Mouse (Mus musculus): ENCODE results near the gene Yme1l1. TPM values are rescaled to one million over a fixed set of nuclear protein-coding genes. Genes with fewer than 3 reads are reported as not detected.

Gene Yme1l1
- total and polyA plus RNA-seq, 3 experiments, result 68.2 to 103 (median 72.9) TPM

DNA sequence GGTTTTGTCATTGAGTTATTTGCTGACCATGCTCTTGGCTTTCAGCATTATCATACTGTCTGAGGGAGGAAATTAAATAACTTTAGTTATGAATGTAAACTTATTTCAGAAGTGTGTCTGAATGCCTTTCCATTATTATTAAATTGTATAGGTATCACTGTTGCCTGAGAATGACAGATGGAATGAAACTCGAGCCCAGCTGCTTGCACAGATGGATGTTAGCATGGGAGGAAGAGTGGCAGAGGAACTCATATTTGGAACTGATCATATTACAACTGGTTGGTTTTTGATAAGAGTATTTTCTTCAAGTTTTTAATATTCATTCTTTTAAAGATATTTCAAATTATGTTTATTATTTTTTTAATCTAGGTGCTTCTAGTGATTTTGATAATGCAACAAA is 38.2 kb downstream of the Yme1l1 start:
- Histone ChIP-seq H3K9me3 (replicated peaks; ENCODE audit: insufficient read depth, low read length) (no peaks in the 10 kb centered on the region), H3K9ac (ENCODE audit: control insufficient read depth, low read depth, low read length, poor library complexity, severe bottlenecking) (no peak overlapping the region), H3K79me2 (ENCODE audit: control insufficient read depth, insufficient read depth, low read length, poor library complexity) (no peaks in the 10 kb centered on the region), H3K4me3 (ENCODE audit: control insufficient read depth in 1 of 2, insufficient read depth in 1 of 2, low read depth in 2 of 2, low read length in 2 of 2) (no peak overlapping the region), H3K4me1 (ENCODE audit: control insufficient read depth in 1 of 2, insufficient read depth in 2 of 2, low read length in 2 of 2) (peaks cover 0 to under 1% of the 10 kb centered on the region in 2 experiments; a peak in 1 of 4 replicates), H3K27me3 (ENCODE audit: control insufficient read depth in 1 of 2, insufficient read depth in 2 of 2, low read length in 2 of 2) (no peaks in the 10 kb centered on the region), H3K36me3 (ENCODE audit: control insufficient read depth in 1 of 2, insufficient read depth in 2 of 2, low read length in 2 of 2) (peaks cover 3 to 34% of the 10 kb centered on the region in 2 experiments), H3K27ac (ENCODE audit: control insufficient read depth, low read depth, low read length) (no peak overlapping the region)
- TF ChIP-seq MAFK (IDR thresholded peaks at IDR 0.05; ENCODE audit: borderline replicate concordance, low read depth, low read length) (no peak), MYC (IDR thresholded peaks at IDR 0.05; ENCODE audit: low read depth, low read length) (no peak), GATA1 (IDR thresholded peaks at IDR 0.05; ENCODE audit: low read depth, low read length) (no peak), ZC3H11A (IDR thresholded peaks at IDR 0.05; ENCODE audit: low read depth, low read length) (no peak), RAD21 (IDR thresholded peaks at IDR 0.05; ENCODE audit: low read depth, low read length) (no peak), NRF1 (IDR thresholded peaks at IDR 0.05; ENCODE audit: insufficient read depth, low read depth, low read length, poor library complexity, severe bottlenecking) (no peak), RCOR1 (IDR thresholded peaks at IDR 0.05; ENCODE audit: low read depth, low read length) (no peak), TCF12 (IDR thresholded peaks at IDR 0.05; ENCODE audit: low read depth, low read length) (no peak), USF1 (IDR thresholded peaks at IDR 0.05; ENCODE audit: low read depth, low read length) (no peak), ELF1 (IDR thresholded peaks at IDR 0.05; ENCODE audit: low read depth, low read length) (no peak), UBTF (IDR thresholded peaks at IDR 0.05; ENCODE audit: borderline replicate concordance, insufficient read depth, low read depth, low read length) (no peak), TAL1 (IDR thresholded peaks at IDR 0.05; ENCODE audit: low read length) (no peak), MEF2A (IDR thresholded peaks at IDR 0.05; ENCODE audit: extremely low read depth, insufficient replicate concordance, low read depth, low read length, poor library complexity, severe bottlenecking) (no peak), ZKSCAN1 (IDR thresholded peaks at IDR 0.05; ENCODE audit: low read depth, low read length) (no peak), SMC3 (IDR thresholded peaks at IDR 0.05; ENCODE audit: low read depth, low read length) (no peak), POLR2A (IDR thresholded peaks at IDR 0.05; ENCODE audit: control insufficient read depth in 1 of 2, insufficient read depth in 1 of 2, low read depth in 1 of 2, low read length in 2 of 2, poor library complexity in 1 of 2) (no peak)
- DNase-seq (ENCODE audit: low read depth, low spot score), result no peak

- Histone ChIP-seq H3K9me3 (replicated peaks; ENCODE audit: insufficient read depth, low read length) (no peaks in the 10 kb centered on the region), H3K79me2 (ENCODE audit: control insufficient read depth, insufficient read depth, low read length, poor library complexity) (no peaks in the 10 kb centered on the region), H3K9ac (ENCODE audit: control insufficient read depth, low read depth, low read length, poor library complexity, severe bottlenecking) (no peak overlapping the region), H3K36me3 (ENCODE audit: control insufficient read depth in 1 of 2, insufficient read depth in 2 of 2, low read length in 2 of 2) (peaks cover 7 to 21% of the 10 kb centered on the region in 2 experiments), H3K27me3 (ENCODE audit: control insufficient read depth in 1 of 2, insufficient read depth in 2 of 2, low read length in 2 of 2) (no peaks in the 10 kb centered on the region), H3K4me3 (ENCODE audit: control insufficient read depth in 1 of 2, insufficient read depth in 1 of 2, low read depth in 2 of 2, low read length in 2 of 2) (no peak overlapping the region), H3K4me1 (ENCODE audit: control insufficient read depth in 1 of 2, insufficient read depth in 2 of 2, low read length in 2 of 2) (peaks cover 3 to 10% of the 10 kb centered on the region in 2 experiments; a peak in 3 of 4 replicates), H3K27ac (ENCODE audit: control insufficient read depth, low read depth, low read length) (no peak overlapping the region)
- peak; percentile 50 for DNase-seq (ENCODE audit: low read depth, low spot score)
- TF ChIP-seq MAZ (IDR thresholded peaks at IDR 0.05; ENCODE audit: low read depth, low read length) (no peak), ZC3H11A (IDR thresholded peaks at IDR 0.05; ENCODE audit: low read depth, low read length) (no peak), USF1 (IDR thresholded peaks at IDR 0.05; ENCODE audit: low read depth, low read length) (no peak), SMC3 (IDR thresholded peaks at IDR 0.05; ENCODE audit: low read depth, low read length) (no peak), ZNF384 (IDR thresholded peaks at IDR 0.05; ENCODE audit: low read depth, low read length) (peak; percentile 91), TCF12 (IDR thresholded peaks at IDR 0.05; ENCODE audit: low read depth, low read length) (peak; percentile 90), USF2 (IDR thresholded peaks at IDR 0.05; ENCODE audit: borderline replicate concordance in 1 of 2, insufficient read depth in 1 of 2, low read depth in 1 of 2, low read length in 2 of 2) (no peak), UBTF (IDR thresholded peaks at IDR 0.05; ENCODE audit: borderline replicate concordance, insufficient read depth, low read depth, low read length) (no peak), RAD21 (IDR thresholded peaks at IDR 0.05; ENCODE audit: low read depth, low read length) (no peak), E2F4 (IDR thresholded peaks at IDR 0.05; ENCODE audit: borderline replicate concordance, low read depth, low read length) (no peak), EP300 (IDR thresholded peaks at IDR 0.05; ENCODE audit: low read depth in 1 of 2, low read length in 2 of 2) (peak; percentile 80 to 81), JUND (IDR thresholded peaks at IDR 0.05; ENCODE audit: low read depth, low read length) (no peak), CTCF (IDR thresholded peaks at IDR 0.05 in 2 of 3, conservative IDR thresholded peaks at IDR 0.05 in 1 of 3; ENCODE audit: control insufficient read depth in 1 of 3, insufficient read depth in 1 of 3, low read depth in 2 of 3, low read length in 3 of 3, poor library complexity in 1 of 3, severe bottlenecking in 1 of 3) (no peak), NRF1 (IDR thresholded peaks at IDR 0.05; ENCODE audit: insufficient read depth, low read depth, low read length, poor library complexity, severe bottlenecking) (no peak), KAT2A (conservative IDR thresholded peaks at IDR 0.05; ENCODE audit: low read depth, low read length) (no peak), ELF1 (IDR thresholded peaks at IDR 0.05; ENCODE audit: low read depth, low read length) (no peak), ZKSCAN1 (IDR thresholded peaks at IDR 0.05; ENCODE audit: low read depth, low read length) (no peak), CHD2 (IDR thresholded peaks at IDR 0.05; ENCODE audit: low read length) (no peak), ETS1 (IDR thresholded peaks at IDR 0.05; ENCODE audit: low read depth, low read length) (peak; percentile 39), MEF2A (IDR thresholded peaks at IDR 0.05; ENCODE audit: extremely low read depth, insufficient replicate concordance, low read depth, low read length, poor library complexity, severe bottlenecking) (no peak; the same call in 1 of the 2 replicates), GATA1 (IDR thresholded peaks at IDR 0.05; ENCODE audit: low read depth, low read length) (peak; percentile 84), SIN3A (IDR thresholded peaks at IDR 0.05; ENCODE audit: low read length) (no peak; the same call in 1 of the 2 replicates), TBP (IDR thresholded peaks at IDR 0.05; ENCODE audit: low read depth, low read length) (no peak), TAL1 (IDR thresholded peaks at IDR 0.05; ENCODE audit: low read length) (peak; percentile 48; the same call in 1 of the 2 replicates)
Measured at GRCm38 (mm10) chr2:23201034-23201433, 44.9 kb downstream of the Yme1l1 start.
